Mouse (Mus musculus): ENCODE results near the gene Med13. TPM values are rescaled to one million over a fixed set of nuclear protein-coding genes. Genes with fewer than 3 reads are reported as not detected.

The Med13 gene
- total RNA-seq, 2 experiments from 2014 or later: 56.0 to 64.6 TPM

GRCm38 (mm10) chr11:86381478-86382091, 24.2 kb upstream of the Med13 start:
- intact Hi-C loops (cut with DNase I): no loop called here
- DNase-seq (ENCODE audit: low spot score in 2 of 2): no peak

GRCm38 (mm10) chr11:86380521-86381238, 23.3 kb upstream of the Med13 start:
- intact Hi-C loops (cut with DNase I): no loop called here

GRCm38 (mm10) chr11:86378981-86379380, 21.6 kb upstream of the Med13 start:
- DNase-seq (ENCODE audit: low spot score in 2 of 2): no peak
- intact Hi-C loops (cut with DNase I): no loop called here

More at GRCm38 (mm10) chr11:86380521-86381238, 23.3 kb upstream of the Med13 start:
- peak in 1 of 2 experiments; percentile 68 for DNase-seq (ENCODE audit: low spot score in 2 of 2)

- intact Hi-C loops (cut with DNase I): no loop called here
- no peak for DNase-seq (ENCODE audit: low spot score in 2 of 2)
These were observed 20.4 kb upstream of the Med13 start for GRCm38 (mm10) chr11:86377841-86378240.

- intact Hi-C loops (cut with DNase I): no loop called here
- no peak for DNase-seq (ENCODE audit: low spot score in 2 of 2)
These were observed 19.3 kb upstream of the Med13 start for GRCm38 (mm10) chr11:86376707-86377106.

DNA sequence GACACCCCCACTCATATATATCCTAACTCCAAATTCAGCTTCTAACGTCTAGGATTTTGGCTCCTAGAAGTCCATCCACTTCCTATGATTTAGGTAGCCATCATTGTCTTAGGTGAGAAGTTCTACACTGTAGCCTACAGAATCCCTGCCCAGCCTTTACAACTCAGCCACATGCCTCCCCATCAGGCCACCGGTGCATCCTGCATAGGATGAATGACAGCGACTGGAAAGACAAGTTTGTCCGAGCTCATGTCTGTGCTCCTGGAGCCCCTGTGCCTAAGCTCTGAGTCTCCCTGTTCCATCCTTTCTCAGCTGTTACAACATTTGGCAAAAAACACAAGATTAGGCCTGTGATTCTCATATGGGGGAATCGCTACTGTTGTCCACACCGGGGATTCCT, 17.7 kb upstream of the Med13 start:
- DNase-seq (ENCODE audit: low spot score in 2 of 2): no peak
- intact Hi-C loops (cut with DNase I): no loop called here

- no peak for DNase-seq (ENCODE audit: low spot score in 2 of 2)
- intact Hi-C loops (cut with DNase I): no loop called here
These were observed 13.9 kb upstream of the Med13 start for GRCm38 (mm10) chr11:86371266-86371665.

DNA sequence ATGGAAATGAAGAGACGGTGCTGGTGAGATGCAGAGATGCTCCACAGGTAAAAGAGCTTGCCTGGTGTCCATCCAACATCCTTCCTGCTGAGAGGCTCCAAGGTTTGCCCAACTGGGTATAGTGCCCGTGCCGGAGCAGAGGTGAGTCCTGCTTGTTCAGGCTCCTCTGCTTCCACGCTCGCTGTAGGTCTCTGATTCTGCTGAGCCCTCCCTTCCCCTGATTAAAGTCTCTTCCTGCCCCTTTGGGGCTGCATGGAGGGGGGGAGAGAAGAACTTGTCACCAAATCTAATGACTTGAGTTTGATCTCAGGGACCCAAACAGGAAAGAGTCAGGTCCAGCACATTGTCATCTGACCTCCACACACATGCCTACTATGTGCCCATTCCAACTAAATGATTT, 12.5 kb upstream of the Med13 start:
- intact Hi-C loops (cut with DNase I): no loop called here
- DNase-seq (ENCODE audit: low spot score in 2 of 2): no peak

DNA sequence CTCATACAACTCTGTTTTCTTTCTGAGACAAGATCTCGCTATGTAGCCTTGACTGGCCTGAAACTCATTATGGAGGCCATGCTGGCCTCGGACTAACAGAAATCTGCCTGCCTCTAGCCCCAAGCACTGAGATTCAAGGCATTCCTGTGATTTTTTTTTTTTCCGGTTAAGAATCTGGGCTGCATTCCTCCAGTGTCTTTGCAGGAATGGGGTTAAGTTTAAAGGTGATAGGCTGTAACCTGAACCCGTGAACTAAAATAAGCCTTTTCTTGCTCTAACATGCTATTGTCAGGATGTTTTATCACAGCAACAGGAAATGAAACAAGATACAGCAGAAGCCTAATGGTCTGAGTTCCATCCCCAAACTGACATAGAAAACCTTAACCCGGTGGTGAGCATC, 11.6 kb upstream of the Med13 start:
- intact Hi-C loops (cut with DNase I): no loop called here
- no peak for DNase-seq (ENCODE audit: low spot score in 2 of 2)

DNA sequence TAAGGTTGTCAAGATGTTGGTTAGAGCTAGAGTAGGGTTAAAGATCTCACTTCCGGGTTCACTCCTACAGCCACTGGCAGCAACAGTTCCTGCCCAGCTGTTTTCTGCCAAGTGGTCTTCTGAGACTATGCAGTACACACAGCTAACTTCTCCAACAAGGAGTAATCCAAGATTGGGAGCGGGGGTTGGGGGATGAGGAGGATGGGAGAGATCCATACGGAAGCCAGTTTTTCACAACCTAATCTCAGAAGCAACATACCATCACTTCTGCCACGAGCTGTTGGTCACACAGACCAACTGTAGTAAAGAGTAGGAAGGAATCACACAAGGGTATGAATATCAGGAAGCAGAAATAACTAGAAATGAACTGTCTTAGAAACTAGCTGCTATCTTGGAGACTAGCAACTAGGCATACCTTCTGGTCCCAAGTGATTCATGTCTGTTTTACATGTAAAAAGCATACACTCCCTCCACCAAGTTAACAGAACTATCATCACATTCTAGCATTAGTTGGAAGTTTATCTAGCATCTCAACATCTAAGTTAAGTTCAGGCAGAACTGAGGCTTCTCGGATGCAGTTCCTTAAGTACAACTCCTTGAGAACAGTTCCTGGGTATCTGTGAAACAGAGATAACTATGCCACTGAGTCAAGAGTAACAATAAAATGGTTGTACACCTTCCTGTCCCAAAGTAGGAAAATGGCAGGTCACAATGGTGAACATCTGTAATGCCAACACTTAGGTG, 7.5 kb upstream of the Med13 start:
- intact Hi-C loops (cut with DNase I): no loop called here
- no peak for DNase-seq (ENCODE audit: low spot score in 2 of 2)

DNA sequence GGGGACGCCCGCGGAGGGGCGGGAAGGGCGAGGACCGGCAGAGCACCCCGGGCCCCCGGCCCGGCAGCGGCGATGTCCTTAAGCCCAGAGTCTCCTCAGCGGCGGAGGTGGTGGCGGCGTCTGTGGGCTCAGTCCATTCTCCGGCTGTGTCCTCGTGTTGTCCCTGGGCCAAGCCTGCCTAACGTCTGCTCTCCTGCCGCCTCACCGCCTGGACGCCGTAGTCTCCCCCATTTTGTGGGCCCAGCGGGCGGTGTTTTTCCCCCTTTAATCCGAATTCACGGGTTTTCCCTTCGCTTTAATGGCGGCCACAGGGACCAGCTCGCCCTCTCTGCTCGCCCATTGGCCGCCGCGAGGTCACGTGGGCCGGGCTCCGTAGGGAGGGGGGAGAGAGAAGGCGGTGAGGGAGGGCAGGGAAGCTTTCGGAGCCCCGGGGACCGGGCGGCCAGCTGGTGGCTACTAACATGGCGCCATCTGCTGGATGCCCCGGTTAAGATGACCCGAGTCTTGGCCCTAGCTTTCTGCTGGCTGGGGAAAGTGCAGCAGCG, 654 bp upstream of the Med13 start:
- peak; percentile 97 to 99 for DNase-seq (ENCODE audit: low spot score in 2 of 2)
- intact Hi-C loops (cut with DNase I): loop anchor here (2.0 to 5.0 kb wide), 4 partner anchors 77 to 124 kb away; partner anchors contain the start of genes Ints2 and Rnft1

GRCm38 (mm10) chr11:86356007-86356853, 1.2 kb downstream of the Med13 start:
- DNase-seq (ENCODE audit: low spot score in 2 of 2): no peak
- intact Hi-C loops (cut with DNase I): loop anchor here (5.0 kb wide), 3 partner anchors 84 to 126 kb away; partner anchors contain the start of genes Ints2 and Rnft1

- DNase-seq (ENCODE audit: low spot score in 2 of 2): no peak
- intact Hi-C loops (cut with DNase I): loop anchor here (5.0 kb wide), 1 partner anchor 41 kb away; no protein-coding TSS in a partner anchor
These were observed 3.8 kb downstream of the Med13 start for GRCm38 (mm10) chr11:86353586-86353985.

DNA sequence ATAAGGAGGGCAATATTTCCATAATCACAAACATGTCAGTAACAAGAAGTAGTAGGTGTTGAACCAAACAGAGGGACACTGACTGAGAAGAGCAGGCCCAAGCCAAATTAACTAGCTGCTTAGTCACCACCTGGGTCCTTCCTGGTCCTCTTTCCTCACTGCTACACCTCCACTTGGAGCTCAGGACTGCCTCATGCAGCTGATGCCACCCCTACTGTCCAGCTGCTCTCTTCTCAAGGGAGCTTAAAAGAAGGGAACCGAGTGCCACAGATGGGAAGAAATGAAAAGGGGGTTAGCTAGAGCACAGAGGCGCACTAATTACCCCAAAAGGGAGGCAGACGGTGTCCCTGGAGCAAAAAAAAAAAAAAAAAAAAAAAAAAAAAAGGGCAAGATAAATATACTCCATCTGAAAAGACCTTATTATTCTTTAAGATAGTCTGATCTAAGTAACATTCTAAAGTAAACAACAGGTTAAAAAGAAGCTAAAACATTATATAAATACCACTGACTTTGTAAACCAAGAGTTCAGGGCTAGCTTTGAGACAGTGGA, 5.6 kb downstream of the Med13 start:
- intact Hi-C loops (cut with DNase I): loop anchor here (5.0 kb wide), 1 partner anchor 40 kb away; no protein-coding TSS in a partner anchor
- DNase-seq (ENCODE audit: low spot score in 2 of 2): no peak

GRCm38 (mm10) chr11:86350636-86351138, 6.7 kb downstream of the Med13 start:
- intact Hi-C loops (cut with DNase I): loop anchor here (5.0 kb wide), 1 partner anchor 38 kb away; no protein-coding TSS in a partner anchor
- no peak for DNase-seq (ENCODE audit: low spot score in 2 of 2)

- DNase-seq (ENCODE audit: low spot score in 2 of 2): no peak
- intact Hi-C loops (cut with DNase I): no loop called here
These were observed 8.1 kb downstream of the Med13 start for GRCm38 (mm10) chr11:86349325-86349724.

GRCm38 (mm10) chr11:86348872-86349271, 8.5 kb downstream of the Med13 start:
- intact Hi-C loops (cut with DNase I): no loop called here
- no peak for DNase-seq (ENCODE audit: low spot score in 2 of 2)

- DNase-seq (ENCODE audit: low spot score in 2 of 2): no peak
- intact Hi-C loops (cut with DNase I): no loop called here
These were observed 9.8 kb downstream of the Med13 start for GRCm38 (mm10) chr11:86347387-86348122.

Measured in left cerebral cortex, postnatal 25 days (tissue).